In the genomic region with DNA sequence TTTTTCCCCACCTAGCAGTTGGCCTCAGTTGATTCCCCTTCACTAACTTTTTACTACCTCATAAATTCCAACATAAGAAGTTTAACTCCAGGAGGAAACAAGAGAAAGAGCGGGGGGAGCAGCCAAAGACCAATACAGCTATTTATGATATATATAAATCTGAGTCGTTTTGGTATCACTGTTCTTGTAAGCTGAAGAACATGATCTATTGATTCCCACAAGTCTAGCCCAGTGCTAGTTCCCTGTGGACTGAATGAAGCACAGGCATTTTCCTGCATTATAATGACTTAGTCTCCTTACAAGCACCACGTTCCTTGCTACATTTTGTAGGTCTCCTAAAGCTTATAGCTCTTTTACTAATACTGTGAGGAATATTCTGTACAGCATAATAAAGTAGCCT, we compare ENCODE assay signal across 18 mouse cellular contexts.
"Had no signal": no experiment of that assay in that cellular context is flagged by ENCODE, and none has a peak within 500 bp of the region (broad histone marks: within the 10 kb centered on the region; RNA-seq: fewer than 3 reads in every experiment).

No protein-coding gene starts in this region.

- H3K9me3 ChIP-seq: lung, embryonic 15.5 days; megakaryocyte, embryonic 14.5 days; midbrain, embryonic 13.5 days; midbrain, embryonic 15.5 days; neural tube, embryonic 13.5 days; stomach, embryonic 15.5 days had no signal

- H3K27ac ChIP-seq: lung, embryonic 15.5 days; macrophage; midbrain, embryonic 13.5 days; midbrain, embryonic 15.5 days; neural tube, embryonic 13.5 days; stomach, embryonic 15.5 days; stomach, postnatal 0 days had no signal

- H3K9ac ChIP-seq: liver, postnatal 0 days; lung, embryonic 15.5 days; midbrain, embryonic 13.5 days; midbrain, embryonic 15.5 days; neural tube, embryonic 13.5 days; stomach, embryonic 15.5 days had no signal

- H3K27me3 ChIP-seq: lung, embryonic 15.5 days; megakaryocyte, embryonic 14.5 days; midbrain, embryonic 13.5 days; midbrain, embryonic 15.5 days; neural tube, embryonic 13.5 days; stomach, embryonic 15.5 days had no signal

- H3K36me3 ChIP-seq: lung, embryonic 15.5 days; midbrain, embryonic 13.5 days; midbrain, embryonic 15.5 days; neural tube, embryonic 13.5 days; stomach, embryonic 15.5 days had no signal

- H3K4me2 ChIP-seq: lung, embryonic 15.5 days; midbrain, embryonic 11.5 days; midbrain, embryonic 13.5 days; midbrain, embryonic 15.5 days; neural tube, embryonic 13.5 days; stomach, embryonic 15.5 days had no signal

- H3K4me3 ChIP-seq: lung, embryonic 15.5 days; megakaryocyte, embryonic 14.5 days; midbrain, embryonic 13.5 days; midbrain, embryonic 15.5 days; neural tube, embryonic 13.5 days; stomach, embryonic 15.5 days had no signal

- DNase-seq: liver, postnatal 0 days; lung, adult 2 months; lung, postnatal 14 days; lung, postnatal 36 days; right cerebral cortex, postnatal 14 days; thymus, adult 2 months; thymus, postnatal 25 days; thymus, postnatal 4 days had no signal

- H3K4me1 ChIP-seq: lung, embryonic 15.5 days; megakaryocyte, embryonic 14.5 days; midbrain, embryonic 13.5 days; midbrain, embryonic 15.5 days; neural tube, embryonic 13.5 days; stomach, embryonic 15.5 days had no signal

- ATAC-seq: liver, postnatal 0 days; lung, postnatal 0 days; midbrain, embryonic 13.5 days; midbrain, embryonic 15.5 days had no signal
